ENCODE assay signal across 9 mouse cellular contexts in the genomic region with DNA sequence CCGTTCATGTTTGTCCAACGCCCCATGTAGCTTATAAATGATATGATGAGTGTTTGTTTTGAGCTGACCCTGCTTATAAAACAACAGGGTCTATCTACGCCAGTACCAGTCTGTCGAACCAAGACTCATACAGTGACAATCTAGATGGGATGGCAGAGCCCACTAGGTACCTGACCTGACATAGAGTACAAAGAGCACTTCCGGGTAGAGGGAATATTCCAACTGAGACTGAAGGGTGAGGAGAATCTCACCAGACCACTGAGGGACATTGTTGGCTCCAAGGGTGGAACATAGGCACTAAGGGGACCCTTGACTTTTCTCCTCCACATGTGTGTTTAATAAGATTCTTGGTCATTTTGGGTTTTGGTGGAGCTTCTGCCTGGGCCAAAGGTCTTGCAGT. TPM values are rescaled to one million over a fixed set of nuclear protein-coding genes. Genes with fewer than 3 reads are reported as not detected.
DNase-seq lines count a peak whose midpoint lies in the region; ATAC-seq and TF ChIP-seq lines count a peak whose summit lies in the region.
"Had no signal": no experiment of that assay in that cellular context is flagged by ENCODE, and none has a peak within 500 bp of the region (broad histone marks: within the 10 kb centered on the region; RNA-seq: fewer than 3 reads in every experiment).

No protein-coding gene starts in this region.

- H3K9me3 ChIP-seq in embryonic facial prominence, embryonic 12.5 days, result no peaks in the 10 kb centered on the region
- no peaks in the 10 kb centered on the region for H3K9me3 ChIP-seq in hindbrain, embryonic 15.5 days
- H3K9me3 ChIP-seq in midbrain, embryonic 16.5 days (replicated peaks; ENCODE audit: control insufficient read depth, low read length, poor library complexity, severe bottlenecking), result no peaks in the 10 kb centered on the region

- 50% methylated on average over 5 of the region's 5 CpGs for WGBS in embryonic facial prominence, embryonic 12.5 days
- WGBS in hindbrain, embryonic 15.5 days, result 48% methylated on average over 5 of the region's 5 CpGs
- WGBS in midbrain, embryonic 16.5 days, result 43% methylated on average over 5 of the region's 5 CpGs

- H3K27me3 ChIP-seq in embryonic facial prominence, embryonic 12.5 days, result no peaks in the 10 kb centered on the region
- no peaks in the 10 kb centered on the region for H3K27me3 ChIP-seq in hindbrain, embryonic 15.5 days
- no peaks in the 10 kb centered on the region for H3K27me3 ChIP-seq in midbrain, embryonic 16.5 days (ENCODE audit: control insufficient read depth, insufficient read depth, low read depth, low read length)

- H3K36me3 ChIP-seq in embryonic facial prominence, embryonic 12.5 days, result peaks cover 12% of the 10 kb centered on the region
- no peaks in the 10 kb centered on the region for H3K36me3 ChIP-seq in hindbrain, embryonic 15.5 days
- H3K36me3 ChIP-seq in midbrain, embryonic 16.5 days (ENCODE audit: control insufficient read depth, insufficient read depth, low read length), result no peaks in the 10 kb centered on the region; the same call in 1 of the 2 replicates

- peak overlapping the region; percentile 63 for H3K4me2 ChIP-seq in embryonic facial prominence, embryonic 12.5 days (replicated peaks)
- peak overlapping the region; percentile 89 for H3K4me2 ChIP-seq in hindbrain, embryonic 15.5 days
- H3K4me2 ChIP-seq in midbrain, embryonic 16.5 days (ENCODE audit: low read length), result peak overlapping the region; percentile 88

- intact Hi-C loops in left cerebral cortex, postnatal 36 days (cut with DNase I), result no loop called here

- peak overlapping the region; percentile 72 for H3K4me3 ChIP-seq in layer of hippocampus, adult 2 months
- peak overlapping the region; percentile 68 for H3K4me3 ChIP-seq in embryonic facial prominence, embryonic 12.5 days
- H3K4me3 ChIP-seq in hindbrain, embryonic 15.5 days, result peak overlapping the region; percentile 67
- H3K4me3 ChIP-seq in midbrain, embryonic 16.5 days (ENCODE audit: low read depth, low read length), result peak overlapping the region; percentile 62

- DNase-seq in layer of hippocampus, adult 2 months (ENCODE audit: low spot score in 2 of 2), result no peak
- no peak for DNase-seq in layer of hippocampus, postnatal 10 days (ENCODE audit: low spot score in 2 of 2)
- DNase-seq in right cerebral cortex, adult 18-20 months, result no peak
- no peak for DNase-seq in left cerebral cortex, postnatal 36 days (ENCODE audit: low spot score in 2 of 2)
- DNase-seq in c-Kit-positive CD71-positive TER-119-positive erythroid progenitor cells, embryonic 14.5 days (ENCODE audit: low spot score), result no peak
- DNase-seq: lung, postnatal 10 days had no signal

- peaks cover 15% of the 10 kb centered on the region for H3K4me1 ChIP-seq in embryonic facial prominence, embryonic 12.5 days
- peaks cover 25% of the 10 kb centered on the region for H3K4me1 ChIP-seq in hindbrain, embryonic 15.5 days (replicated peaks)
- H3K4me1 ChIP-seq in midbrain, embryonic 16.5 days (ENCODE audit: control insufficient read depth, insufficient read depth, low read length), result peaks cover 16% of the 10 kb centered on the region

- peak overlapping the region; percentile 100 for H3K27ac ChIP-seq in layer of hippocampus, adult 2 months
- H3K27ac ChIP-seq in embryonic facial prominence, embryonic 12.5 days, result no peak overlapping the region
- peak overlapping the region; percentile 100 for H3K27ac ChIP-seq in hindbrain, embryonic 15.5 days (replicated peaks)
- peak overlapping the region; percentile 73 for H3K27ac ChIP-seq in midbrain, embryonic 16.5 days (ENCODE audit: low read length)

- TF ChIP-seq CTCF in layer of hippocampus, adult 2 months (conservative IDR thresholded peaks at IDR 0.05), result no peak

- H3K9ac ChIP-seq in embryonic facial prominence, embryonic 12.5 days, result peak overlapping the region; percentile 60
- H3K9ac ChIP-seq in hindbrain, embryonic 15.5 days, result peak overlapping the region; percentile 80
- H3K9ac ChIP-seq in midbrain, embryonic 16.5 days (ENCODE audit: low read depth, low read length), result peak overlapping the region; percentile 65

- ATAC-seq in embryonic facial prominence, embryonic 12.5 days (ENCODE audit: insufficient number of reproducible peaks, insufficient read depth, low FRiP score, low TSS enrichment), result no peak
- no peak for ATAC-seq in hindbrain, embryonic 15.5 days (ENCODE audit: low FRiP score, low read depth)
- no peak for ATAC-seq in midbrain, embryonic 16.5 days

RNA-seq across cellular contexts. Expression of a gene that starts 1.3 kb away (rescaled TPM):
- total RNA-seq in layer of hippocampus, adult 2 months (2021), result 10 to 100 TPM; 37.4 to 38.7 TPM
- 10 to 100 TPM; 36.2 to 37.8 TPM for total RNA-seq in layer of hippocampus, postnatal 10 days (2021)
- polyA plus RNA-seq in embryonic facial prominence, embryonic 12.5 days (2016; fragmentation: Nextera tagmentation; extraction: Ambion mirVana), result 38.2 and 40.1 TPM in 2 replicates
- 38.5 and 41.8 TPM in 2 replicates for polyA plus RNA-seq in hindbrain, embryonic 15.5 days (2015; fragmentation: Nextera tagmentation; extraction: Ambion mirVana)
- polyA plus RNA-seq in midbrain, embryonic 16.5 days (2015; fragmentation: Nextera tagmentation; extraction: Ambion mirVana), result 33.8 and 36.5 TPM in 2 replicates
- 10 to 100 TPM; 41.0 to 45.7 TPM for total RNA-seq in left cerebral cortex, postnatal 36 days (2021)

RNA-seq across cellular contexts. Expression of a gene that starts 17.1 kb away (rescaled TPM):
- 1 to 10 TPM; 1.6 to 2.5 TPM for total RNA-seq in layer of hippocampus, adult 2 months (2021)
- 1 to 10 TPM; 3.5 to 3.6 TPM for total RNA-seq in layer of hippocampus, postnatal 10 days (2021)
- polyA plus RNA-seq in embryonic facial prominence, embryonic 12.5 days (2016; fragmentation: Nextera tagmentation; extraction: Ambion mirVana), result 1.4 and 1.7 TPM in 2 replicates
- 2.7 and 3.8 TPM in 2 replicates for polyA plus RNA-seq in hindbrain, embryonic 15.5 days (2015; fragmentation: Nextera tagmentation; extraction: Ambion mirVana)
- 3.4 and 4.5 TPM in 2 replicates for polyA plus RNA-seq in midbrain, embryonic 16.5 days (2015; fragmentation: Nextera tagmentation; extraction: Ambion mirVana)
- total RNA-seq in left cerebral cortex, postnatal 36 days (2021), result 1 to 10 TPM; 2.1 to 4.6 TPM

RNA-seq across cellular contexts. Expression of a gene that starts 42.2 kb away (rescaled TPM):
- 10 to 100 TPM; 15.7 to 17.1 TPM for total RNA-seq in layer of hippocampus, adult 2 months (2021)
- 10 to 100 TPM; 26.4 to 27.3 TPM for total RNA-seq in layer of hippocampus, postnatal 10 days (2021)
- 68.2 and 69.3 TPM in 2 replicates for polyA plus RNA-seq in embryonic facial prominence, embryonic 12.5 days (2016; fragmentation: Nextera tagmentation; extraction: Ambion mirVana)
- polyA plus RNA-seq in hindbrain, embryonic 15.5 days (2015; fragmentation: Nextera tagmentation; extraction: Ambion mirVana), result 41.5 and 42.1 TPM in 2 replicates
- 35.5 and 40.9 TPM in 2 replicates for polyA plus RNA-seq in midbrain, embryonic 16.5 days (2015; fragmentation: Nextera tagmentation; extraction: Ambion mirVana)
- 10 to 100 TPM; 11.2 to 13.5 TPM for total RNA-seq in left cerebral cortex, postnatal 36 days (2021)

RNA-seq across cellular contexts. Expression of a gene that starts 50.5 kb away (rescaled TPM):
- total RNA-seq in layer of hippocampus, adult 2 months (2021), result not detected
- total RNA-seq in layer of hippocampus, postnatal 10 days (2021), result under 1 TPM in 1 of 2 experiments, not detected in 1; 0.31 TPM
- 0.18 TPM in 1 of 2 replicates, not detected in the other for polyA plus RNA-seq in embryonic facial prominence, embryonic 12.5 days (2016; fragmentation: Nextera tagmentation; extraction: Ambion mirVana)
- polyA plus RNA-seq in hindbrain, embryonic 15.5 days (2015; fragmentation: Nextera tagmentation; extraction: Ambion mirVana), result 0.96 and 1.2 TPM in 2 replicates
- polyA plus RNA-seq in midbrain, embryonic 16.5 days (2015; fragmentation: Nextera tagmentation; extraction: Ambion mirVana), result 1.5 and 1.6 TPM in 2 replicates
- total RNA-seq in left cerebral cortex, postnatal 36 days (2021), result not detected

RNA-seq across cellular contexts. Expression of a gene that starts 53.0 kb away (rescaled TPM):
- 10 to 100 TPM; 90.3 to 92.7 TPM for total RNA-seq in layer of hippocampus, adult 2 months (2021)
- 100 to 1,000 TPM; 118 to 127 TPM for total RNA-seq in layer of hippocampus, postnatal 10 days (2021)
- 17.9 and 21.4 TPM in 2 replicates for polyA plus RNA-seq in embryonic facial prominence, embryonic 12.5 days (2016; fragmentation: Nextera tagmentation; extraction: Ambion mirVana)
- polyA plus RNA-seq in hindbrain, embryonic 15.5 days (2015; fragmentation: Nextera tagmentation; extraction: Ambion mirVana), result 112 and 130 TPM in 2 replicates
- 111 and 114 TPM in 2 replicates for polyA plus RNA-seq in midbrain, embryonic 16.5 days (2015; fragmentation: Nextera tagmentation; extraction: Ambion mirVana)
- 100 to 1,000 TPM in 1 of 2 experiments, 10 to 100 TPM in 1; 98.6 to 121 TPM for total RNA-seq in left cerebral cortex, postnatal 36 days (2021)
